In the genomic region with DNA sequence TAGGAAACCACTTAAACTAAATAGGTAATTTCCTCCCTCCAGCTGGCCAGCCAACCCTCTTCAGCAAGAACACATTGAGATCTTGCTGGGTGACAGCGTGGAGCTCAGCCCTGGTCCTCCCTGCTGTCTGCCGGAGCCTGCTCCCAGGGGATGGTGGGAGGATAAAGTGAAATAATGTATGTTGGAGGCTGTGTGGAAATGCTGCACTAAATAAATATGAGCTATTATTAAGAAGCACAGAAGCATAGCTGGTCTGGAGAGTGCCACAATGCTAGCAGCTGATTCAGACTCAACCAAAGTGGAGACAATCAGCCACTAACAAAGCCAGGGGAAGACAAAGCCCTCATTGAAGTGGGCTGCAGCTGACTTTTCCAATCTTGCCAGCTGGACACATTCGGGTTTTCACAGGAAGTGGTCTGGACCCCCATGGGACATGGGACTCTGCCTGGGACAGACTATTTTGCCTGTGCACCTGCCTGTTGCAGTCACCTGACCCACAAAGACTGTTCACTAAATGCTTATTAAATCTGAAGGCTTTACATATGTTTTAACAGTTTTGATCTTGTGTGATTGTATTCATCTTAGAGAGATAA, we compare ENCODE assay signal across 18 mouse cellular contexts.
DNase-seq lines count a peak whose midpoint lies in the region; ATAC-seq and TF ChIP-seq lines count a peak whose summit lies in the region.
"Had no signal": no experiment of that assay in that cellular context is flagged by ENCODE, and none has a peak within 500 bp of the region (broad histone marks: within the 10 kb centered on the region; RNA-seq: fewer than 3 reads in every experiment).

No protein-coding gene starts in this region.

- H3K4me2 ChIP-seq in forebrain, postnatal 0 days (ENCODE audit: low read depth), result no peak overlapping the region
- no peak overlapping the region for H3K4me2 ChIP-seq in forebrain, embryonic 14.5 days (ENCODE audit: low read length)
- H3K4me2 ChIP-seq in midbrain, embryonic 15.5 days, result no peak overlapping the region
- H3K4me2 ChIP-seq in hindbrain, postnatal 0 days (ENCODE audit: low read depth, low read length), result no peak overlapping the region
- no peak overlapping the region for H3K4me2 ChIP-seq in intestine, postnatal 0 days (replicated peaks; ENCODE audit: low read depth)
- H3K4me2 ChIP-seq: embryonic facial prominence, embryonic 13.5 days; neural tube, embryonic 12.5 days had no signal

- H3K9me3 ChIP-seq in forebrain, postnatal 0 days (ENCODE audit: low read length), result no peaks in the 10 kb centered on the region
- no peaks in the 10 kb centered on the region for H3K9me3 ChIP-seq in forebrain, embryonic 14.5 days (replicated peaks; ENCODE audit: control insufficient read depth, low read length)
- no peaks in the 10 kb centered on the region for H3K9me3 ChIP-seq in midbrain, embryonic 10.5 days (replicated peaks)
- no peaks in the 10 kb centered on the region for H3K9me3 ChIP-seq in midbrain, embryonic 15.5 days
- H3K9me3 ChIP-seq in hindbrain, postnatal 0 days (ENCODE audit: low read length), result no peaks in the 10 kb centered on the region
- no peaks in the 10 kb centered on the region for H3K9me3 ChIP-seq in intestine, postnatal 0 days (ENCODE audit: control insufficient read depth)
- H3K9me3 ChIP-seq: embryonic facial prominence, embryonic 13.5 days; neural tube, embryonic 12.5 days had no signal

- TF ChIP-seq CTCF in forebrain, postnatal 0 days (IDR thresholded peaks at IDR 0.05; ENCODE audit: low read depth), result no peak
- TF ChIP-seq CTCF in hindbrain, postnatal 0 days (IDR thresholded peaks at IDR 0.05; ENCODE audit: low read depth), result no peak
- no peak for TF ChIP-seq CTCF in intestine, postnatal 0 days (IDR thresholded peaks at IDR 0.05; ENCODE audit: low read depth)

- no peaks in the 10 kb centered on the region for H3K4me1 ChIP-seq in forebrain, postnatal 0 days (ENCODE audit: insufficient read depth)
- no peaks in the 10 kb centered on the region for H3K4me1 ChIP-seq in forebrain, embryonic 14.5 days (ENCODE audit: control insufficient read depth, insufficient read depth, low read length)
- peaks cover 6% of the 10 kb centered on the region for H3K4me1 ChIP-seq in midbrain, embryonic 10.5 days
- H3K4me1 ChIP-seq in midbrain, embryonic 15.5 days, result 0 out of 2 replicates have a peak, but pooled peaks cover 4% of the 10 kb centered on the region
- peaks cover 6% of the 10 kb centered on the region for H3K4me1 ChIP-seq in hindbrain, postnatal 0 days (ENCODE audit: insufficient read depth, low read length)
- no peaks in the 10 kb centered on the region for H3K4me1 ChIP-seq in intestine, postnatal 0 days (replicated peaks; ENCODE audit: control insufficient read depth, insufficient read depth, low read length)
- H3K4me1 ChIP-seq: embryonic facial prominence, embryonic 13.5 days had no signal

- H3K27me3 ChIP-seq in forebrain, postnatal 0 days (ENCODE audit: insufficient read depth, low read length), result no peaks in the 10 kb centered on the region
- H3K27me3 ChIP-seq in forebrain, embryonic 14.5 days (replicated peaks; ENCODE audit: control insufficient read depth, insufficient read depth, low read length), result no peaks in the 10 kb centered on the region
- H3K27me3 ChIP-seq in midbrain, embryonic 10.5 days (ENCODE audit: low read depth, poor library complexity, severe bottlenecking), result no peaks in the 10 kb centered on the region
- no peaks in the 10 kb centered on the region for H3K27me3 ChIP-seq in midbrain, embryonic 15.5 days (replicated peaks)
- no peaks in the 10 kb centered on the region for H3K27me3 ChIP-seq in hindbrain, postnatal 0 days (ENCODE audit: insufficient read depth, low read length)
- H3K27me3 ChIP-seq in intestine, postnatal 0 days (replicated peaks; ENCODE audit: control insufficient read depth, insufficient read depth, low read length), result no peaks in the 10 kb centered on the region
- H3K27me3 ChIP-seq: embryonic facial prominence, embryonic 13.5 days; neural tube, embryonic 12.5 days had no signal

- 35% methylated on average over 3 of the region's 3 CpGs for WGBS in forebrain, postnatal 0 days
- WGBS in forebrain, embryonic 14.5 days, result 43% methylated on average over 3 of the region's 3 CpGs
- WGBS in midbrain, embryonic 10.5 days, result 58% methylated on average over 3 of the region's 3 CpGs
- 14% methylated on average over 3 of the region's 3 CpGs for WGBS in midbrain, embryonic 15.5 days
- 25% methylated on average over 3 of the region's 3 CpGs for WGBS in hindbrain, postnatal 0 days
- WGBS in intestine, postnatal 0 days, result 67% methylated on average over 3 of the region's 3 CpGs

- no peak overlapping the region for H3K9ac ChIP-seq in forebrain, postnatal 0 days
- no peak overlapping the region for H3K9ac ChIP-seq in forebrain, embryonic 14.5 days (ENCODE audit: low read length)
- no peak overlapping the region for H3K9ac ChIP-seq in midbrain, embryonic 15.5 days
- no peak overlapping the region for H3K9ac ChIP-seq in hindbrain, postnatal 0 days (replicated peaks; ENCODE audit: low read length)
- H3K9ac ChIP-seq in intestine, postnatal 0 days (ENCODE audit: low read depth, low read length), result no peak overlapping the region
- H3K9ac ChIP-seq: embryonic facial prominence, embryonic 13.5 days; neural tube, embryonic 12.5 days had no signal

- H3K4me3 ChIP-seq in forebrain, postnatal 0 days (ENCODE audit: low read depth, low read length), result no peak overlapping the region
- no peak overlapping the region for H3K4me3 ChIP-seq in forebrain, embryonic 14.5 days (ENCODE audit: low read depth, low read length)
- no peak overlapping the region for H3K4me3 ChIP-seq in midbrain, embryonic 10.5 days
- no peak overlapping the region for H3K4me3 ChIP-seq in midbrain, embryonic 15.5 days
- no peak overlapping the region for H3K4me3 ChIP-seq in hindbrain, postnatal 0 days (ENCODE audit: low read length)
- no peak overlapping the region for H3K4me3 ChIP-seq in intestine, postnatal 0 days (ENCODE audit: low read depth, low read length)
- H3K4me3 ChIP-seq: embryonic facial prominence, embryonic 13.5 days; neural tube, embryonic 12.5 days had no signal

- peak; percentile 7 for DNase-seq in forebrain, postnatal 0 days
- no peak for DNase-seq in forebrain, embryonic 14.5 days (ENCODE audit: low spot score)
- DNase-seq in midbrain, embryonic 10.5 days (ENCODE audit: low spot score), result no peak
- peak; percentile 22 for DNase-seq in hindbrain, postnatal 0 days (ENCODE audit: low spot score)
- DNase-seq in kidney, postnatal 36 days, result no peak
- DNase-seq: adrenal gland, postnatal 10 days; cerebellum, adult 8-10 months; gastrocnemius, postnatal 14 days; kidney, adult 8-10 months; kidney, postnatal 4 days; lung, adult 2 months; lung, postnatal 36 days; right cerebral cortex, postnatal 4 days; thymus, postnatal 4 days had no signal

- ATAC-seq in forebrain, postnatal 0 days, result peak; percentile 45
- no peak for ATAC-seq in forebrain, embryonic 14.5 days
- ATAC-seq in midbrain, embryonic 15.5 days (replicated peaks), result no peak
- no peak for ATAC-seq in hindbrain, postnatal 0 days
- no peak for ATAC-seq in intestine, postnatal 0 days

- H3K36me3 ChIP-seq in forebrain, postnatal 0 days (ENCODE audit: insufficient read depth), result no peaks in the 10 kb centered on the region
- H3K36me3 ChIP-seq in forebrain, embryonic 14.5 days (ENCODE audit: control insufficient read depth, insufficient read depth, low read length), result no peaks in the 10 kb centered on the region
- H3K36me3 ChIP-seq in midbrain, embryonic 10.5 days, result no peaks in the 10 kb centered on the region
- H3K36me3 ChIP-seq in midbrain, embryonic 15.5 days (replicated peaks), result no peaks in the 10 kb centered on the region
- no peaks in the 10 kb centered on the region for H3K36me3 ChIP-seq in hindbrain, postnatal 0 days (ENCODE audit: insufficient read depth, low read length)
- no peaks in the 10 kb centered on the region for H3K36me3 ChIP-seq in intestine, postnatal 0 days (ENCODE audit: control insufficient read depth, insufficient read depth)
- H3K36me3 ChIP-seq: embryonic facial prominence, embryonic 13.5 days; neural tube, embryonic 12.5 days had no signal

- no peak overlapping the region for H3K27ac ChIP-seq in forebrain, postnatal 0 days (ENCODE audit: low read depth, low read length)
- H3K27ac ChIP-seq in forebrain, embryonic 14.5 days (ENCODE audit: low read depth, low read length), result no peak overlapping the region
- 0 out of 2 replicates have a peak overlapping the region, but pooled peaks have one; percentile 38 for H3K27ac ChIP-seq in midbrain, embryonic 10.5 days (replicated peaks)
- H3K27ac ChIP-seq in midbrain, embryonic 15.5 days, result no peak overlapping the region
- H3K27ac ChIP-seq in hindbrain, postnatal 0 days, result no peak overlapping the region
- H3K27ac ChIP-seq in intestine, postnatal 0 days (ENCODE audit: low read depth, low read length), result no peak overlapping the region
- H3K27ac ChIP-seq: embryonic facial prominence, embryonic 13.5 days; neural tube, embryonic 12.5 days had no signal

Comparison
In these comparisons a context has a peak if more than half of its experiments do, and no peak if none do; other contexts are left out.
1. DNase-seq: peak in forebrain, postnatal 0 days (single experiment) and hindbrain, postnatal 0 days (single experiment); none in forebrain, embryonic 14.5 days (single experiment), midbrain, embryonic 10.5 days (single experiment) and kidney, postnatal 36 days (0 of 2).